Mouse (Mus musculus) bone marrow macrophage, adult 2 months (primary cell): ENCODE measurements around the gene Gata5.

Experiments
- CTCF ChIP-seq: IDR thresholded peaks from 2 replicates; pipeline ENCODE4 v1.5.1; 2012; ENCODE audit warnings: low read depth, mild to moderate bottlenecking, low read length, moderate library complexity
- POLR2A ChIP-seq: IDR thresholded peaks from 2 replicates; pipeline ENCODE4 v1.6.1; 2012; ENCODE audit warnings: mild to moderate bottlenecking, low read depth, low read length, borderline replicate concordance

GRCm38 (mm10) chr2:180333778-180334550 is 535 bp downstream of the Gata5 start:
- TF ChIP-seq POLR2A (no peak), CTCF (no peak)
